Mouse (Mus musculus) bone marrow macrophage, adult 2 months (primary cell): ENCODE data around the gene Plpp3.

Experiments used
- CTCF ChIP-seq: IDR thresholded peaks from 2 replicates; pipeline ENCODE4 v1.5.1; 2012; ENCODE audit warnings: low read depth, mild to moderate bottlenecking, low read length, moderate library complexity
- POLR2A ChIP-seq: IDR thresholded peaks from 2 replicates; pipeline ENCODE4 v1.6.1; 2012; ENCODE audit warnings: mild to moderate bottlenecking, low read depth, low read length, borderline replicate concordance

- TF ChIP-seq CTCF (no peak), POLR2A (no peak)
Measured at GRCm38 (mm10) chr4:105207641-105208040, 50.5 kb downstream of the Plpp3 start.
